Mouse (Mus musculus) lung, adult 18-20 months (tissue): ENCODE measurements at regions not wholly inside any gene's neighbourhood (a gene's known extent, or its start where the extent isn't known, plus 50 kb on each side); places are given as distances from the start of the nearest gene placed in this dataset.

Source experiments
- DNase-seq, 2 experiments: peaks; one replicate each; pipeline ENCODE4 v3.0.0; 2022; ENCODE audit warnings: mixed read lengths in 2 of 2

DNA sequence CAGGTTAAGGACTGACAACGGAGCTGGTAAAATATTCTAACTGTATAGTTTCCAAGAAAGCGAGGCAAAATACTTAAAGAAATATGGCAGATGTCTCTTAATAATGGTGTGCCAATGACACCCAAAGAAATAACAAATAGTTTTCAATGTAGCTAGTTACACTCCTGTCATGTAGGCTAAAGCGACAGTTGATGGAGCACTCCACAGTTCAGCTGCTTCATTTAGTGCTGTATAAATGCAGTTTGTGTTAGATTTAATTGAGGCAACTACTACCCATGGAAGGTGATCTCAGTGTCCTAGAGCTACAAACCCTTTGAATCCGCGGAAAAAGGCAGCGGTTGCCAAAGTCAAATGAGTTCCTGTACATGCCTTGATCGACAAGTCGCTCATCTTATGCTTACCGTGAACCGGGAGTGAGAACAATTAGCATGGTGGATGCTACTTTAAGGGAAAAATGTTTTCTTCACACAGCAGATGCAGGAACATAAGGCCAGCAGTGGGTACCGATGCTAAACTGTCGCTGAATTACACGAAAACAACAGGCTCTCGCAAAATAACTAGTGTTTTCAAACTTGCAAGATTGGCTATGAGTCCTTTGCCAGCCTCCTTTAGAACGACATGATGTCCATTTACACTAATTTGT, 961.4 kb downstream of the Mat2b start:
- DNase-seq: no peak

DNA sequence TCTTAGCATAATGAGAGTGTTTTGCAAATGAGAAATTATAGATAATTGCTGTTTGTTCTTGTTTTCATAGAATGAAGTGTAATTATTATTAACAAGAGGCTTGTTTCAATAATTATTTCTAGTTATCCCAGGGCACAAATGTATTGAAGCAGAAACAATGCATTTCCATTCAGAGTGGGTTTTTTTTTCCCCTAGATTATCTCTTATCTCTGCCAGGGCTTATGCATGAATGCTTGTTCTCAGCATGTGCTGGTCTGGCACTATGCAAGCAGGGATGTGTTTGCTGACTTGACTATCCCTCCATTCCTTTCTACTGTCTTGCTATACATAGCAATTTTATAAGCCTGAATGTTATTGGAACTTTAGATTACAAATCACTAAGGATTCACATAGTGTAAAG, 971.4 kb downstream of the Mat2b start:
- no peak for DNase-seq

DNA sequence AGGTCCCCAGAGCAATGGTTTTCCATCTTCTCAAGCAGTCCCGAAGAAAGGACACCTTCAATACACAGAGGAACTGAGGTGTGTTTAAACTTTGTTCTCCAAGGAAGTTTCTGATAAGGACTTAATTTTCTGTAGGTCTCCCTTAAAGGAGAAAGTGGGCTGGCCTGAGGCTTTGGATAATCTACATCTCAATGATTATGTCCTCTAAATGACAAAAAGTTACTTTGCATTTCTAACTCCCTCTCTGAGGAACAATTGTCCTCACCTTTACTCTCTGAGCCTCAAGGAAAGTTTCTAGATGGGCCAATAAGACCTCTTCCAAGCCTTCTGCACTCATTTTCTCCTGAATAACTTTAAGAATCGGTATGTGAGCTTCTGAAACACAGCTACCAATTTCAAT, 1016.5 kb downstream of the Mat2b start:
- DNase-seq: no peak

DNA sequence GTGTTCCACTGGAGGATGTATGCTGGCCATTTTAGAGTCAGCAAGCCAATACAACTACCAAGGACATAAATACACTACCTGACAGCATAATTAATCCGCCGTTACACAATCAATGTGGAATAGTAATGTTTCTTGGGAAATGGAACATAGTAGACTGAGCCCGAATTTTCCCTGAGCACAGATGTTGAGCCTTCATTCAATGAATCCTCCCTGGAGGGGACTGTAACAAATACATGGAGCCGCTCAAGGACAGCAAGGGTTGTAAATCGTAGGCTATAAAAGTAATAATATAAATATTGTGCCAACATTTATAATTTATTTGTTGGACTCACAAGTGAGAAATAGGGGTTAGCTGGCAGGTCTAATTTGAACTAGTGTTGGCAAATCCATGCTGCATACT, 1041.4 kb downstream of the Mat2b start:
- DNase-seq: no peak

DNA sequence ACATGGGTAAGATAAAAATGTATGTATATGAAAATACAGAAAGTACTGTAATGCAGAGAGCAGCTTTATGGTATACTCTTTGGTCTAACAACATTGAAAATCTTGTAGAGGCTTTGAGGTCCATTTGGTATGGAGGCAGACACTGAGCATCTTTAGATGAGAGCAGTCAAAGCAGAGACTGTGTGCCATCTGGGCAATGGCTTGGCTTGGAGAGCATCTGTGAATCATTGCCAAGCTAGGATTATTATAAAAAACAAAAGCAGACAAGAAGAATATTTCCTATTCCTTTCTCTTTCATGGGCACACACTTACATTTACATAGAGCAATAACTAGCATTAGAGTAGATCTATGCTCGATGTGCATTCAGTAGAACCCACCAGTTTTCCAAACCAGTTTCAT, 1075.6 kb downstream of the Mat2b start:
- no peak for DNase-seq

DNA sequence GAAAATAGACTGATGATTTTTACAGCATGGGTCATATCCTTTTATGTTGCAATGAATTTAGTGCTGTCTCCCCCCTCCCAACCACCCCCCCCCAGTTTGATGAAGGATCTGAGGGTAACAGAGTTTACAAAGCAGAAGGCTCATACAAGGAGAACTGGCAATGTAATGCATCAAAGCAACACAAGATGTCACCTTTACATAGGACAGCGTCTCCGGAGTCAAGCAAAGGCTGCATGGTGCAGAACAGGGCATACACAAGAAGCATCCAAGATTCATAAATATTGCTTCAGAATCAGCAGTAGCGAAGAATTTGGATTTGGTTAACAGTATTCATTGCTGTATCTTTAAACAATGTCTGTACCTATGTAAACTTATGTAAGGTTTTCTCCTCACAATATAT, 1079.2 kb downstream of the Mat2b start:
- DNase-seq: no peak

DNA sequence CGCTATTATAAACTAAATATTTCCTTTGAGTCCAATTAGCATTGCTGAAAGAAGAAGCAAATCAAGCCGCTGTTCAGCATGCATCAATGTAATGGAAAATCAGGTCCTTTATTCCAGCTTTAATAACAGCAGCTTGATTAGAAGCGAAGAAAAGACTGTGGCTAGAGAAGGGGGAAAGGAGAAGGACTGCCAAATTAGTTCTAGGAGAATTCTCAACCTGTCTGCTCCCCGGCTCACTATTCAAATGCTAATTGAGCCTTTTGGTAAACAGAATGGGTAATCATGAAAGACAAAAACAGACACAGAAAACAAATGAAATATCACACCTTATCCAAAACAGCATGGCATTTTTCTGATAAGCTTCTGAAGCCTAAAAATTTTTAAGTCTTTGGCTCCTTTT, 1098.5 kb downstream of the Mat2b start:
- no peak for DNase-seq

DNA sequence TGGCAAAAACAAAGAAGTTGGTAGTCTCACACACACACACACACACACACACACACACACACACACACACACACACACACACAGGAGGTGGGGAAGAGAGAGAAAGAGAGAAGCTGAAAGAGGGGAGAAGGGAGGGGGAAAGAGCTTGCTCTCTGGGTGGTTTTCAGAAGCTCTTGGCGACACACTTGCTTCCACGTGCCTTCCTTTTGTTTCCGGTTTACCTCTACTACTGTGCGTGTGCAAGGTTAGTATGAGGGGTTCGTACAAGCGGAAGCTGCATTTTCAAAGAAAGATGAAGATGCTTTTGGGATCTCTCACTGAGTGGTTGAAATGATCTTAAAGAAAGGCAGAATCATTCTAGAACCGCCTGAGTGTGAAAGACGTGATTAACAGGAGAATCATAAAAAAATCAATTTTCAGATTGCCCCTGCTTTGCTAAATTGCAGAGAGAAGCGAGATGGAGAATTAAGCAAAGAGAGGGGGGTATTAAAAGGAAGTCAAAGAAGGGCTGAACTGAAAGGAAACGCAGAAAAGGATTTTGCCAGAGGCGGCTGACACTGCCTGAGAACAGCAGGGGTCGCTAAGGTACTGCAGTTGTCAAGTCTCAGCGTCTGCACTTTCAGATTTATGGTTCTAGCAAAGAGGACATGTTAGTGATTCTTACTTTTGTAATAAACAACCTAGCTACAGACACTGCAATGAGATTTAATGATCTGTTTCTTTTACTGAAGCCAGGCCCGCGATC, 1106.2 kb downstream of the Mat2b start:
- DNase-seq: peak in 1 of 2 experiments; percentile 2

DNA sequence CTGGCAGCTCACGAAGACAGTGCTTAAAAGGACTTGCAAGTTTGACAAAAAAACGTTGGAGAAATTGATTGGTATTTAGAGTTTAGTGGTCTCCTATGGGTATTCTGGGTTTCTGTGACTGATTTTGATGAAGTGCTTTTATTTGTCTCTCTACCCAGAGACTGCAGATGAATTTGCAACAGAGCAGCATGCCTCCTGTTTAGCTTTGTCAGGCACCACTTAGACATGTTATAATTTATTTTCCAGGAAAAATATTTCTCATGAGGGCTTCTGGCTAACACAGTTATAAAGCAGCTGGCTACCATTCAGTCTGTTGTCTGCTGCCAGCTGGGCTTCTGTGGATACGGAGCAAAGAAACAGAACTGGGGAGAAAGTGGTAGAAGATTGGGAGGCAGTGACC, 1136.7 kb downstream of the Mat2b start:
- DNase-seq: no peak

DNA sequence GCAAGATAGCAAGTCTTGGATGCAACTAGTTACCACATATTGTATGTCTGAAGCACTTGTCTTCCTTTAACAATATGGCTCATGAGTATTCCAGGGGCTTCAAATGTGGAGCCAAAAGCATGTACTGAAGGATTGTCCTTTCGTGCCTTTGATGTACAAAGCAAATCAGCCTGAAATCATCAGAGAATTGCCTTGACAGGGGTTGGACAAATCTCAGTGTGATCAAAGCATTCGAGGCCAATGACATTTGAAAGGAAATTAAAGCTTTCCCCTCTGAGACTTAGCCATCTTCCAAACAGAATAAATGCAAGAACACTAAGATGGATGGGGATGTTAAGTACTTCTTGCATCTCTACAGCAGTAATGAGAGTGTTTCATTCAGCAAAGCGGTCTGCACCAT, 1144.9 kb downstream of the Mat2b start:
- DNase-seq: no peak

DNA sequence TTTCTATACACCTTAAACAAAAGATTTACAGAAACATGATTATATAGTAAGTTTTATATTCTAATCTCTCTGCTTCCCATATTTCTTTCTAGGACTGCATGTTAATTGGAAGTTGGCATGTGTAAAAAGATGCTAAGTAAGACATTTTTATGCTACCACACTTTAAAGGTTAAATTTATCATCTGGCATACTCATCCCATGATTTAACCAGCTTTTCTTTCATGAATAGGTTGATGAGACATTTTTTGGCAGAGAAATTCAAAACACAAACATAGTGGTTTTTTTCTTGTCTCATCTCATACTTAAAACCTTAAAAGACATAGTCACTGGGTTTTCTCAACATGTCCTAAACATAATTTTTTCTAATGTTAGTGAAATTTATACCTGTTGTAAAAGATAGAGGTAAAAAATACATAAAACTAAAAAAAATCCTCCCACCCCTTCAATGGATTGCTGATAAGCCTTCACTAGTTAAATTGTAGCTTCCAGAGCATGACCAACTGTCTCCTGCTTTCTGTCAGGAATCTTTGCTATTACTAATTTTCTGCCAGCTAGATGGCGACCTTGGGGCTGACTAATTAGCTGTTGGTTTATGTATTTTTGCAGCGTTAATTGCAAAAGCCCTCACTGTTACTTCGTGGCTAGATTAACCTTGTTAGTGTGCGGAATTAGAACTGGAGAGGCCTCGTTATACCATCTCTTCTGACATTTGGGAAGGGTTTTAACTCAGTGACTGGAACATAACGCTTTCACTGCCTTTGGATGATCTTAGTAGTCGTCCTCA, 1169.9 kb downstream of the Mat2b start:
- no peak for DNase-seq

DNA sequence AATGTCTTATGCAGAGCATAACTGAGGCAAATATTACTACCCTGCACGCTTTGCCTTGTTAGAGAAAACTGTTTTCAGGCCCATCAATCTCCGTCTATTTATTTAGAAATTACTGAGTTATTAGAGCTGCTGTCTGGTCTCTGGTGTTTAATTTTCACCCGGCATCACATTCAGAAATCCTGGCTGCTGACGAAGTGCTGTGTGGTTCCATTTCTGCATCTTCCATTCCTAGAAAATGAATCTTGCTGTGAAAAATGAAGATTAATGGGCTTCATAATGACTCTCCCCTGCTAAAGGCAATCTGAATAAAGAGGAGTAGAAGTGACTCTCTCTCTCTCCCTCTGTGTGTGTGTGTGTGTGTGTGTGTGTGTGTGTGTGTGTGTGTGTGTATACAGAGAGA, 1199.8 kb downstream of the Mat2b start:
- no peak for DNase-seq

DNA sequence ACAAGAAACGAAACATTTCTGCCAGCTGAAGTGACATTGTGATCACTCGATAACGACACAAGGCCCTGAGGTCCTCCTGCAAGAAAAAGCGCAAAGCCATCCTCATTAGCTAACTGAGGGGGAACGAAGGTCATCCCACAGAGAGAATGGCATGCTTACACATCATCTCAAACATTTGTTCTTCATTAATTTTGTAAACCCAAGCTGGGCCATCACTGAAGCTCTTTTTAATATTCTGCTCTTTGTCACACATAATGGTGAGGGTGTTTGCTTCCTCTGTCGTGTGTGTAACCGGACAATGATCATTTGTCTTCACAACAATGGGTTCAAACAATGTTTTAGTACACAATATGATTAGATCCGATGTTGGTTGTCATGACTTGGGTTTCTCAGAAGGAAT, 1217.9 kb downstream of the Mat2b start:
- no peak for DNase-seq

DNA sequence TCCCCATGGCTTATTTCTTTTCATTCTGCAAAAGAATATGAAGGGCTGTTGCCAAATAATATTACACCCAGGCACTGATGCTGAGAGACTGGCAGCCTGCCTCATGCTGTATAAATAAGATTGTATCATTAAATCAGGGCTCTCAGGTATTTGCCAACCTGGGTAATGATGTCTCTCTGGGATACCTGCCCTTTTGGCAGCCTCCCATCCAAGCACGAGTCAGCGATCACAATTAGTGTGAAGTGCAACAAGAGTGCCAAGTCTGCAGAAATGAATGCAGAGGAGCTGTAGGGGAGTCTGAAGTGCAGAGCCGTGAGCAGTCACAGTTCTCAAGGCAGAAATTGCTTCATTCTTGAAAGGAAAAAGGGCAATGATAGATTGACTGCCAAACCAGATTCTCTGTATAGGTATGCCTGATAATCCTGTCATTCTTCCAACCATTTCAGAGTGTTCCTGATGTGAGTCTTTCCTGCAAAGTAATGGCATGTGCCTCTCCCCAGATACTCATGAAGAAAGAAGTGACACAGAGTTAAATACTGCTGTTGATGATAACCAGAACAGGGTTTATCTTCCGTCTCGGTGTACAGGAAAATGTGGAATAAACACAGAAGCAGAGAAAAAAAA, 1241.6 kb downstream of the Mat2b start:
- no peak for DNase-seq

DNA sequence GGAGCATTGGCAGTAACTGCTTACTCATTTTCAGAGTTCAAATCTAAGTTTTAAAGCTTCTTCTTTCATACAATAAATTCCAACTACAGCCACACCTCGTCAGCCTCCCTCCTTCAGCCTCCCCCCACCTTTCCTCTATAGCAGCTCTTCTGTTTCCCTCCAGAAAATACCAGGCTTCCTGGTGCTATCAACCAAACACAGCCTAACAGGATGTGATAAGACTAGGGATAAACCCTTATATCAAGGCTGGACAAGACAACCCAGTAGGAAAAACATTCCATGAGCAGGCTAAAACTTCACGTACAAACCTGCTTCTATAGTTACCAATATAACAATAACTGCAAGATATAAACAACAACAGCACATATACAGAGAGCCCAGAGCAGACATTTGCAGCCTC, 1248.6 kb downstream of the Mat2b start:
- DNase-seq: no peak

DNA sequence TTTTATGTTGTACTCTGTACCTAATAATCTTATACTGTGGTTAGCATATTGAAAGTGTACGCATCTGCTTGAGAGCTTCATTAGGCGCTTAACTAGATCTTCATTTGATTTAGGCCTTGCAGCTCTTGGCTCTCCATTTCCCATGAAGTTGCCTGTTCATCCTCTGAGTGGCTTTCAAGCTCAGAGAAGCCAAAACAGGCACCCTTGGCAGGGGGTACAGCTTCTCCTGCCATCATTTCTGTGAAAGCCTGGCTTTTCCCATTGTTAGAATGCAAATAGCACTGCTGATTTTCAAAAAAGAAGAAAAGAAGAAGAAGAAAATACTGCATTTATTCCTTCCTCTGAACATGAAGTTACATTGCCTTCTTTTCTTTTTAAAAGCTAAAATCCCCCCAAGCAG, 1283.3 kb downstream of the Mat2b start:
- DNase-seq: no peak

DNA sequence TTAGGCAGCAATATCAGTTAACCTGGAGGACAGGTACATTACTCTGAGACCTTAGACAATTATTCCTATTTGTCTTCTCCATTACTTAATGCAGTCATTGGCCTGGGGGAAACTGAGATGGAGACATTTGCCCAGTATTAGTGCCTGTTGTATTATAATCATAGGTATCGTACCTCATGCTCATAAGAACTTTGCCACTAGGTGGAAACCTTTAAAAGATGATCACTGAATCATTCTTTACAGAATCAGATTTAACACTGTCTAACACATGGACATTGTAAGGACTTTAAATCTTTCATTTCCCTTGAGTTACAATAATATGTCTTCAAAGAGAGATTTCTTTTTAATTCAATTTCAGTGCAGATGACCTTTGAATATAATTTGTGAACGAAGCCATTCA, 1283.8 kb downstream of the Mat2b start:
- DNase-seq: no peak

DNA sequence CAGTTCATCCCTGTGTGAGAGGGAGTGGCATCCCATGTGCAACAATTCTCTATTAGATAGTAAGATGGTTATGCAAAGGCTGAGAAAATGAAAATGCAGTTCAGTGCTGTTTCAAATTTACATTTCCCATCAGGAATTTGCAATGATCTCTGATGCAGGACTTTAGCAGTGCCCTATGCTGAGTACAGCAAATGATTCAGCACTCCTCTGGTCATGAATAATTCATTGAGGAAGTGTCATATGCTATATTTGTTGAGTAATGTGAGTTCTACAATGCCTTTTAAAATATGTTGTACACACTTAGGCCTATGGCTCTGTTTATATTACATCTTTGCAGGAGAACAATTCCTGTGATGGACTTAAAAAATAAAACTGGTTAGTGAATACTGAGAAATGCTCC, 1330.2 kb downstream of the Mat2b start:
- no peak for DNase-seq

DNA sequence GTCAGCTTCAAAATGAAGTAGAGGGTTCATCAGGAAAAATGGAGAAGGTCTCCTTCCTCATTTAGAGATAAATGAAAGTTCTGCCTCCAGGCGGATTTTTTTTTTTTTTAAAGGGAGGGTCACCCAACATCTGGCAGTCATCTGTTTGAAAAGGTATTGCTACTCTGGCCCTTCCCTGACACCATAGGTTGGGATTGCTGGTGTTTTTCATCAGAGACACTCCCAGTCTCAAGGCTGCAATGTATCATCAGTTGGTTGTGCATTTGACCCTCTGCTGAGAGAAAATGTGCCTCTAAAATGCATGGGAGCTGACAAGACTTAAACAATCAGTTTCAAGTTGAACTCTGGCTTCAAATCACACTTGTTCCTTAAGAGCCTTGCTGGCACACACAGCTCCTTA, 1344.4 kb downstream of the Mat2b start:
- no peak for DNase-seq
